Mouse (Mus musculus): ENCODE measurements around the gene Daam1. TPM values are rescaled to one million over a fixed set of nuclear protein-coding genes. Genes with fewer than 3 reads are reported as not detected.

Daam1 gene
- total RNA-seq, 2 experiments from 2014 or later, result 60.5 to 71.6 TPM

GRCm38 (mm10) chr12:71889266-71889665, 58.4 kb downstream of the Daam1 start:
- no peak for DNase-seq (ENCODE audit: extremely low spot score in 1 of 2, low spot score in 1 of 2)

- DNase-seq (ENCODE audit: extremely low spot score in 1 of 2, low spot score in 1 of 2), result no peak
These were observed 59.4 kb downstream of the Daam1 start for GRCm38 (mm10) chr12:71890282-71890681.

GRCm38 (mm10) chr12:71891729-71892355, 61.0 kb downstream of the Daam1 start:
- DNase-seq (ENCODE audit: extremely low spot score in 1 of 2, low spot score in 1 of 2), result no peak

DNA sequence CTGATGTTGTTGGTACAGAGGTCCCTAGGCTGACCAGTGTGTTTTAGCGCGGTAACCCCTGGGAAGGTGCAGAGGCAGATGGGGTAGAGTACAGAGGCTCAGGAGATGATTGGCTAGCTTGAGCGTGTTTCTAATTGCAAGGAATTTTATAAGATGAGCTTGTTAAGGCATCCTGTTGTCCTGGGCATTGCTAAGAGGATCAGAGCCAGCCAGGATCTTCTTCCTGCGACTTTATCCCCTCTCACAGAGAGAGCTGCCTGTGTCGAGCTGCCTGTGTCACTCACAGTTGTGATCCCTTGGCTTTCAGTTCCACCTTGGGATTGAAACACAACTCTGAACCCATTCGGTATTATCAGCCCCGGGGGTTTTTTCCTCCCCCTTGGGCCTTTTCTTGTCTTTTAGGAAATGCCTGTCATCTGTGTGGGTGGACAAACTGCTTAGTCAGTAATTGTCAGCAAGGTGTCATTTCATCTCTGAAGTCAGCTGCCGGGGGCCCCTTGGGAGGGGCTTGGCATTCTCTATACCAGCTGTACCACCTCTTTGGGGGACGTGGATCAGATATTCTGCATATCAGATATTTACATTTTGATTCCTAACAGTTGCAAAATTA, 62.2 kb downstream of the Daam1 start:
- DNase-seq (ENCODE audit: extremely low spot score in 1 of 2, low spot score in 1 of 2), result no peak

DNA sequence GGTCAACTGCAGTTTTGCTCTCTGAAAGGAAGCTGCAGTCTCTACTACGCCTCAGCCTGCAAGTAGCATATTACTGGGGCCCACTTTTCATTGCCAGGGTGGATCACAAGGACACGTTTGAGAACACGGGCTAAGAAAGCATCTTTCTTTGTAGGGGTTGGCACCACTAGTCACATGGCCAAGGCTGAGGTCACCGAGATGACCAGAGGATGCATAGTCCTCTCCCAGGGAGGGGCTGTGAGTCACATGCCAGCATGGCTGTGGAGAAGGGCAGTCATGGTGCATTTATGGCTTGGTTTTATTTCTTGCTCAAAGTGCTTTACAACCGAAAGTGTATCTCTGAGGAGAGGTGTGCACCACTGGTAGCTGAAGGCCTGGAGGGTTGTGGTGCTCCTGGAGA, 67.4 kb downstream of the Daam1 start:
- DNase-seq (ENCODE audit: extremely low spot score in 1 of 2, low spot score in 1 of 2), result no peak

DNA sequence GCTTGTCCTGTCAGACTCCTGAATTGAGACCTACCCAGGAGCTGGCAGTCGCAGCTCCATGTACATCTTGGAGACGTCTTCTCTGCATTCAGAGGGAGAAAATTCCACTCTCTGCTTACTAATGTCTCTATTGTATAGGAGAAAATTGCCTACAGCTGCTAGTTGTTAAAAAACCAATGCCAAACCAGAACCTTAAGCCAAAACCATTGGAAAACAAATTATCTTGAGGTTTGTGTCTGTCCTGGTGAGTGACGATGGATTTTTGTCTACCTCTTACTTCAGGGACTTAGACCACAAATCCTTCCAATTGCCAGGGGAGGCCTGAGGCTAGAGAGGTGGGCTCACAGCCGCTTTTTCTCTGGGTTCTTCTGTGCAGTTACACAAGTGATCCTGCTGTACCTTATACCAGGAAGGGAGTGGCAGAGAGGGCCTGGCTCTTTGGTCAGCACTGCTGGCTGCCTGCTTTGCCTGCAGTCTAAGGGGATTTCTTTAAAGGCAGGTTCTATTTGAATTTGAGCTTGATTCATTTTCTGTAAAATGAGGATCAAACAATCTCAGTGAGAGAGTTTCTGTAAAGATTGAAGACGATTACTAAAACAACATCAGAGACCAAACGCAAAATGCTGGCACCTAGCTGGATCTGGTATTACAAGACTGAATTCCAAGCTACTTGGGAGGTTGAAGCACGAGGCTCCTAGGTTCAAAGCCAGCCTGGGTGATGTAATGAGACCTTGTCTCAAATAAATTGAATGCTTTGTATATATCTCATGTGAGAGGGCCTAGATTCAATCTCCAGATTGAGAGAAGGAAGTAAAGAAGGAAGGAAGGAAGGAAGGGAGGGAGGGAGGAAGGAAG, 68.0 kb downstream of the Daam1 start:
- DNase-seq (ENCODE audit: extremely low spot score in 1 of 2, low spot score in 1 of 2), result no peak

- DNase-seq (ENCODE audit: extremely low spot score in 1 of 2, low spot score in 1 of 2), result no peak
These were observed 68.7 kb downstream of the Daam1 start for GRCm38 (mm10) chr12:71899566-71899965.

DNA sequence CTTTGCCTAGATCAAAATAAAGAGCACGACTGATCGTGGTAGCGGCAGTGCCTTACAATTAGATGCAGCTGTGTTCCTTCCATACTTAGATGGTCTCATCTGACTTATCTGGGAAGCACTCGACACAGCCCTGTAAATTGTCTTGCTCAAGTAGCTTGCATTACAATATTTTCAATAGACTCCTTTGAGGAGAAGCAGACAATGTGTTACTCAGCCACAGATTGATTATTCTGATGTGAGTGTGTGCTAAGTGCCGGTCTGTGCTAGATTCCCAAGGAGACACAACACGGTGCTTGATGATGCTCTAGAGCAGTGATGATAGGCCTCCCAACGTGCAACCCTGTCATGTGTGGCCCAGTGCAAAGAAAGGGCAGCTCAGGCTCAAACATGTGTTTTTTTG, 70.3 kb downstream of the Daam1 start:
- DNase-seq (ENCODE audit: extremely low spot score in 1 of 2, low spot score in 1 of 2), result no peak

- DNase-seq (ENCODE audit: extremely low spot score in 1 of 2, low spot score in 1 of 2), result no peak
These were observed 71.0 kb downstream of the Daam1 start for GRCm38 (mm10) chr12:71901859-71902258.

GRCm38 (mm10) chr12:71902317-71902716, 71.4 kb downstream of the Daam1 start:
- DNase-seq (ENCODE audit: extremely low spot score in 1 of 2, low spot score in 1 of 2), result no peak

GRCm38 (mm10) chr12:71903218-71903617, 72.3 kb downstream of the Daam1 start:
- DNase-seq (ENCODE audit: extremely low spot score in 1 of 2, low spot score in 1 of 2), result no peak

- no peak for DNase-seq (ENCODE audit: extremely low spot score in 1 of 2, low spot score in 1 of 2)
These were observed 73.4 kb downstream of the Daam1 start for GRCm38 (mm10) chr12:71904310-71904709.

DNA sequence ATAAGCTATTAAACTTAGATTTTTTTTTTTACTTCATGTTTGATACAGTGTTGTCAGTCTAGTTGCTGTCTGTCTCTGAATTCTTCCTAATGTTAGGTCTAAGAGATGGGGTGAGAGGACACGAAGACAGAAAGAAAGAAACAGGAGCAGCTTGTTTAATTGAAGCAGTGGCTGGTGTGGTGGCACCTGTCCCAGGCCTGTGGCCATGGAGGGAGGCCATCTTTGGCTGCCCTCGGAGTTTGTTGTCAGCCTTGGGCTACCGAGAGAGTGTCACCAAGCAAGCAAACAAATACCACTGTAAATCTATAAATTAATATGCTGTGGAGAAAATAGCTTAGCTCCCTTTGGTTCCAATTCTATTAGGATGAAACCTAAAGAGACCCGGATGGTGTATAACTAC, 74.0 kb downstream of the Daam1 start:
- DNase-seq (ENCODE audit: extremely low spot score in 1 of 2, low spot score in 1 of 2), result no peak

DNA sequence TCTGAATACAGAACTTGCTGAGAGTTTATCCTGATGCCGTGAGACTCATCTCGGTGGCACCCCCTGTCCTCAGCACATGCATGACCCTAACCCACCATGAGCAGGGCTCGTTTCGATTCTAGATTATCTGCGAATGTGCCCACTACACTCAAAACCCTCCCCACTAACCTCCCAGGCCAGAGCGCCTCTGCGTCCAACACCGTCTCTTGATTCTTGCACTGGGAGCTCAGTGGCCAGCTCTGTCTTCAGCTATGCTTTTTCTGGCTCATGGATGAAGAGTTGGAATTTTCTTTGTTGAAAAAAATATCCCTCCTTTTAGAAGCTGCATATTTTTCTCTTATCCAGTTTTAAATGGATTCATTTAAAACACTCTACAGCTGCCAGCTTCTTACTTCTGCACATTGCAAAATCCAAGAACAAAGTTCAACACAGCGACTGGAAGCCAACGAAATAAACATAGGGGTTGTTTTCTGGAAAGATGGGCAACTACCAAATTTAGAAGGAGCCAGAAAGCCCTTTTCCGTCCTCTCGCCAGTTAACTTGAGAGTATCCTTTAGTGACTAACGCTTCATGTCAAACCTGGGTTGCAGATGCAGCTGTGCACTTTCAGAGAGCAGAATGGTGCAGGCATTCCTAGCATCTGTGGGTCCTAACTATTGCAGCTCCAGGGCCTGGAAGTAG, 74.9 kb downstream of the Daam1 start:
- no peak for DNase-seq (ENCODE audit: extremely low spot score in 1 of 2, low spot score in 1 of 2)

DNA sequence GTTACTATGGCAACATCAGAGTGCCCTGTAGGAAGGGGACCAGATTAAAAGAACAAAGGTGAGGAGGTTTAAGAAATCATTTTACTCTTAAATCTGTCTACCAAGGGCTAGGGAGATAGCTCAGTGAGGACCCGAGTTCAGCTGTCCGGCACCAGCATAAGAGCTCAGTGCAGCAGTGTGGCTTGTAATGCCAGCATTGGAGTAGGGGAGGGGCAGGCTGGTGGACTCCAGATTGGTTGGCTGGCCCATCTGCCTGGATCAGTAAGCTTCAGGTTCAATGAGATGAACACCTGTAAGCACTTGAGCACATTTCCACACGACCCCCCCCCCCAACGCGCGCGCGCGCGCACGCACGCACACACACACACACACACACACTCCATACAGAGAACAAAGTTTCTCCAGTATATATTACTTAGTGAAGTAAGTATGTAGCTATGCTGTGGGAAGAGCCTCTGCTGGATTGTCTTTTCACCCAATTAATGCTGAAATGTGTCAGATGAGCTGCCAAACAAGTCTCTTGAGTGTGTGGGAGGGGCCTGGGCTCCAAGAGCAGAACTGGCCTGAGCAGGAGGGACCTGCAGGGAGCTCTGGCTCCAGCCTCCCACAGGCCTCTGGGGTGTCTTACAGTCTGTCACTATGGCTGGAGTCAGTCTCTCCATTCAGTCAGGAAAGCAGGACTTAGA, 75.8 kb downstream of the Daam1 start:
- DNase-seq (ENCODE audit: extremely low spot score in 1 of 2, low spot score in 1 of 2), result no peak

GRCm38 (mm10) chr12:71908984-71909383, 78.1 kb downstream of the Daam1 start:
- DNase-seq (ENCODE audit: extremely low spot score in 1 of 2, low spot score in 1 of 2), result no peak

GRCm38 (mm10) chr12:71910246-71910645, 79.4 kb downstream of the Daam1 start:
- no peak for DNase-seq (ENCODE audit: extremely low spot score in 1 of 2, low spot score in 1 of 2)

GRCm38 (mm10) chr12:71912262-71912661, 81.4 kb downstream of the Daam1 start:
- DNase-seq (ENCODE audit: extremely low spot score in 1 of 2, low spot score in 1 of 2), result no peak

DNA sequence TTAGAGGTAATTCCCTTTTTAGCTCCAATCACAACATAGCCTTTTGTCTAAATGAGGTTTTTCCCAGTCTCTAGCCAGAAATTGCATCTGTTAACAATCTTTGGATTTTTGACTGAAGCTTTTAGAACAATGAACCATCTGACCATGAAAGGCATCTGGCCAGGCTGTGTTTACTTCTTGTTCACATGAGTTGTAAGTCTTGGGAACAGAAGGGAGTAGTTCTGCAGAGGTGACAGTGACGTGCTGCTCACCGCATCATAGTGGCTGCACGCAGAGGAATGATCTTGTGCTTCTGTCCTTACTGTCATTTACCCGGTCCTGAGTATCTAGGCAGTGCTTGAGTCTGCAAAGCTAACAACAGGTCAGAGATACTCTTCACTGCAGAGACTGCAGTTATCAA, 88.3 kb downstream of the Daam1 start:
- DNase-seq (ENCODE audit: extremely low spot score in 1 of 2, low spot score in 1 of 2), result no peak

DNA sequence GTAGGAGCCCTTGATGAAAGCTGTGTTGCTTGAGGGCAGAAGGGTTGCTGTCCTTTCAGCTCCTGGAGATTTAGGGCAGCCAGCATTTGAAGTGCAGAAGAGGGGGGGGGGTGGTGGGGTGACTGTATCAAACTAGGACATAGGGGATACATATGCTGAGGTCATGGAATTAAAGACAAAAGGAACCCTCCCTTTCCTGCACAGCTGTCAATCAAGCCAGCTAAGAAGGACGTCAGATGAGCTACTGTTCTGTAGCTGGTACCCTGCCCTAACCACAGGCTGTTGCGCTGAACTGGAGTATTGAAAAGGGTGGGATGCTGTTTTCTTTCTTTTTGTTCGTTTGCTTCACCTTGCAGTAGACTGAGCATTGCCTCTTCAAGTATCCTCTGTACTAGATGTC, 89.1 kb downstream of the Daam1 start:
- no peak for DNase-seq (ENCODE audit: extremely low spot score in 1 of 2, low spot score in 1 of 2)

All from layer of hippocampus, postnatal 25 days (tissue).